Mouse (Mus musculus): Measurements from ENCODE around the gene Anks1b. TPM values are rescaled to one million over a fixed set of nuclear protein-coding genes. Genes with fewer than 3 reads are reported as not detected.

Anks1b gene
- total RNA-seq, 1 experiment from 2014 or later, result not detected

GRCm38 (mm10) chr10:90307931-90308555, 434.7 kb downstream of the Anks1b start:
- no peak for ATAC-seq (replicated peaks; ENCODE audit: insufficient number of reproducible peaks, low FRiP score, low TSS enrichment, poor library complexity, severe bottlenecking)

- ATAC-seq (replicated peaks; ENCODE audit: insufficient number of reproducible peaks, low FRiP score, low TSS enrichment, poor library complexity, severe bottlenecking), result no peak
These were observed 456.5 kb downstream of the Anks1b start for GRCm38 (mm10) chr10:90329781-90330180.

GRCm38 (mm10) chr10:90345394-90345793, 472.1 kb downstream of the Anks1b start:
- ATAC-seq (replicated peaks; ENCODE audit: insufficient number of reproducible peaks, low FRiP score, low TSS enrichment, poor library complexity, severe bottlenecking), result no peak

- no peak for ATAC-seq (replicated peaks; ENCODE audit: insufficient number of reproducible peaks, low FRiP score, low TSS enrichment, poor library complexity, severe bottlenecking)
These were observed 482.9 kb downstream of the Anks1b start for GRCm38 (mm10) chr10:90356258-90356657.

GRCm38 (mm10) chr10:90357169-90357907, 484.0 kb downstream of the Anks1b start:
- no peak for ATAC-seq (replicated peaks; ENCODE audit: insufficient number of reproducible peaks, low FRiP score, low TSS enrichment, poor library complexity, severe bottlenecking)

GRCm38 (mm10) chr10:90369015-90369414, 495.7 kb downstream of the Anks1b start:
- no peak for ATAC-seq (replicated peaks; ENCODE audit: insufficient number of reproducible peaks, low FRiP score, low TSS enrichment, poor library complexity, severe bottlenecking)

- ATAC-seq (replicated peaks; ENCODE audit: insufficient number of reproducible peaks, low FRiP score, low TSS enrichment, poor library complexity, severe bottlenecking), result no peak
These were observed 497.4 kb downstream of the Anks1b start for GRCm38 (mm10) chr10:90370751-90371150.

GRCm38 (mm10) chr10:90373469-90373868, 500.2 kb downstream of the Anks1b start:
- ATAC-seq (replicated peaks; ENCODE audit: insufficient number of reproducible peaks, low FRiP score, low TSS enrichment, poor library complexity, severe bottlenecking), result no peak

GRCm38 (mm10) chr10:90376605-90377004, 503.3 kb downstream of the Anks1b start:
- no peak for ATAC-seq (replicated peaks; ENCODE audit: insufficient number of reproducible peaks, low FRiP score, low TSS enrichment, poor library complexity, severe bottlenecking)

GRCm38 (mm10) chr10:90380062-90380461, 506.8 kb downstream of the Anks1b start:
- ATAC-seq (replicated peaks; ENCODE audit: insufficient number of reproducible peaks, low FRiP score, low TSS enrichment, poor library complexity, severe bottlenecking), result no peak

GRCm38 (mm10) chr10:90380704-90381339, 507.5 kb downstream of the Anks1b start:
- ATAC-seq (replicated peaks; ENCODE audit: insufficient number of reproducible peaks, low FRiP score, low TSS enrichment, poor library complexity, severe bottlenecking), result no peak

- ATAC-seq (replicated peaks; ENCODE audit: insufficient number of reproducible peaks, low FRiP score, low TSS enrichment, poor library complexity, severe bottlenecking), result no peak
These were observed 527.1 kb downstream of the Anks1b start for GRCm38 (mm10) chr10:90400382-90400781.

GRCm38 (mm10) chr10:90408484-90408883, 535.2 kb downstream of the Anks1b start:
- ATAC-seq (replicated peaks; ENCODE audit: insufficient number of reproducible peaks, low FRiP score, low TSS enrichment, poor library complexity, severe bottlenecking), result no peak

- no peak for ATAC-seq (replicated peaks; ENCODE audit: insufficient number of reproducible peaks, low FRiP score, low TSS enrichment, poor library complexity, severe bottlenecking)
These were observed 558.2 kb downstream of the Anks1b start for GRCm38 (mm10) chr10:90431527-90431926.

GRCm38 (mm10) chr10:90431974-90432373, 558.7 kb downstream of the Anks1b start:
- ATAC-seq (replicated peaks; ENCODE audit: insufficient number of reproducible peaks, low FRiP score, low TSS enrichment, poor library complexity, severe bottlenecking), result no peak

- ATAC-seq (replicated peaks; ENCODE audit: insufficient number of reproducible peaks, low FRiP score, low TSS enrichment, poor library complexity, severe bottlenecking), result no peak
These were observed 559.2 kb downstream of the Anks1b start for GRCm38 (mm10) chr10:90432479-90432878.

- ATAC-seq (replicated peaks; ENCODE audit: insufficient number of reproducible peaks, low FRiP score, low TSS enrichment, poor library complexity, severe bottlenecking), result no peak
These were observed 567.7 kb downstream of the Anks1b start for GRCm38 (mm10) chr10:90441036-90441435.

- no peak for ATAC-seq (replicated peaks; ENCODE audit: insufficient number of reproducible peaks, low FRiP score, low TSS enrichment, poor library complexity, severe bottlenecking)
These were observed 568.3 kb downstream of the Anks1b start for GRCm38 (mm10) chr10:90441656-90442055.

GRCm38 (mm10) chr10:90464906-90465305, 591.6 kb downstream of the Anks1b start:
- ATAC-seq (replicated peaks; ENCODE audit: insufficient number of reproducible peaks, low FRiP score, low TSS enrichment, poor library complexity, severe bottlenecking), result no peak

- ATAC-seq (replicated peaks; ENCODE audit: insufficient number of reproducible peaks, low FRiP score, low TSS enrichment, poor library complexity, severe bottlenecking), result no peak
These were observed 592.1 kb downstream of the Anks1b start for GRCm38 (mm10) chr10:90465426-90465825.
